In the genomic region with DNA sequence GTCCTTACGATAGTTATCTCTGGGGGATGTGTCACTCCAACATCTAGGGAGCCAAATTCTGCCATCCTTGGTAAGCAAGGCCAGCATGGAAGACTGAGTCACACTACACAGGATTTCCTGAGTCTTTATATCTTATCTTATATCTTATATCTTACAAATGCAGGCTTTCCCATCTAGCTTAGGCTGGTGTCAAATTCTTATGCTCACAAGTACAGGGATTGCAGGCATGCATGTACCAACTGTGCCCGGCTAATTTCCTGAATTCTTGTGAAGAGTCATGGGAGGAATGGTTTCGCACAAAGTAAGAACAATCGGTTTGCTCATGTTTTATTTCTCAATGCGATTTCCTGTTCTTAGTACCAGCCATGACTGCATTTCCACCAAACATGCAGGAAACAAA, we compare ENCODE assay signal across 21 mouse cellular contexts. TPM values are rescaled to one million over a fixed set of nuclear protein-coding genes. Genes with fewer than 3 reads are reported as not detected.
"Had no signal": no experiment of that assay in that cellular context is flagged by ENCODE, and none has a peak within 500 bp of the region (broad histone marks: within the 10 kb centered on the region; RNA-seq: fewer than 3 reads in every experiment).

No protein-coding gene starts in this region.

- DNase-seq: cerebellum, adult 9-10 months; cerebellum, adult 9-11 months; cerebellum, postnatal 10 days; cerebellum, postnatal 14 days; cerebellum, postnatal 25 days; cerebellum, postnatal 36 days; embryo, embryonic 11 days; forebrain, postnatal 0 days; gastrocnemius, adult 2 months; gastrocnemius, postnatal 10 days; gastrocnemius, postnatal 14 days; gastrocnemius, postnatal 25 days; gastrocnemius, postnatal 36 days; heart, adult 11 months; heart, adult 18-20 months; heart, adult 2 months had no signal

RNA-seq across cellular contexts. Expression of gene Rassf6, which starts 20.0 kb away (rescaled TPM):
- total RNA-seq: common myeloid progenitor, adult 5-6 weeks; gastrocnemius, adult 18-20 months; gastrocnemius, adult 2 months; gastrocnemius, adult 8-10 months; gastrocnemius, postnatal 10 days; gastrocnemius, postnatal 14 days; gastrocnemius, postnatal 25 days; gastrocnemius, postnatal 36 days; gastrocnemius, postnatal 4 days; heart, adult 2 months; heart, adult 8-10 months had no signal
